Mouse (Mus musculus) liver, postnatal 0 days (tissue): ENCODE data around the gene Aqr.

Experiments
- CTCF ChIP-seq: sonication (generic); IDR thresholded peaks from 2 replicates; pipeline ENCODE4 v1.5.1; 2016; ENCODE audit warnings: antibody characterized with exemption, low read depth
- EP300 ChIP-seq: IDR thresholded peaks from 2 replicates; pipeline ENCODE4 v1.6.1; 2016; ENCODE audit warnings: antibody characterized with exemption, low read depth, mild to moderate bottlenecking

GRCm38 (mm10) chr2:114093577-114093976 lies 93.2 kb downstream of the Aqr start:
- no peak for TF ChIP-seq EP300
- no peak for TF ChIP-seq CTCF
